Mouse (Mus musculus) G1E (cell line): ENCODE measurements around the gene Nhlrc2. TPM values are rescaled to one million over a fixed set of nuclear protein-coding genes. Genes with fewer than 3 reads are reported as not detected.

ENCODE experiments used
- ATAC-seq: 2 replicates; pipeline ENCODE4 v1.8.0; 2016; ENCODE audit warnings: mild to moderate bottlenecking; ENCODE audit not compliant: insufficient number of reproducible peaks, poor library complexity, low FRiP score, severe bottlenecking; ENCODE audit errors: extremely low read depth
- DNase-seq: peaks from one replicate; pipeline ENCODE4 v3.0.0; 2012; ENCODE audit warnings: low spot score
- H3K27me3 ChIP-seq: 2 replicates; pipeline ENCODE4 v1.6.1; 2012; ENCODE audit warnings: mild to moderate bottlenecking, low read length, inconsistent platforms; ENCODE audit not compliant: insufficient read depth
- H3K36me3 ChIP-seq: replicated peaks from 2 replicates; pipeline ENCODE3; 2012; ENCODE audit warnings: mild to moderate bottlenecking, inconsistent platforms
- H3K4me1 ChIP-seq: 2 replicates; pipeline ENCODE4 v1.6.1; 2012; ENCODE audit warnings: low read depth, low read length, inconsistent platforms, mixed read lengths; ENCODE audit not compliant: insufficient read depth
- H3K4me3 ChIP-seq: 2 replicates; pipeline ENCODE4 v1.5.1; 2012; ENCODE audit warnings: low read depth, mild to moderate bottlenecking, inconsistent platforms, low read length, moderate library complexity, mixed read lengths
- H3K9me3 ChIP-seq: replicated peaks from 2 replicates; pipeline ENCODE4 v1.6.1; 2012; ENCODE audit warnings: inconsistent platforms
- CTCF ChIP-seq: IDR thresholded peaks from 2 replicates; pipeline ENCODE4 v1.5.1; 2012; ENCODE audit warnings: low read depth, low read length, inconsistent platforms, mixed read lengths
- GATA1 ChIP-seq: IDR thresholded peaks from 2 replicates; pipeline ENCODE4 v1.6.1; 2012; ENCODE audit warnings: borderline replicate concordance, low read length, inconsistent platforms, mixed read lengths
- GATA2 ChIP-seq: IDR thresholded peaks from 2 replicates; pipeline ENCODE4 v1.6.1; 2012; ENCODE audit warnings: low read depth, low read length, inconsistent platforms, borderline replicate concordance
- POLR2AphosphoS5 ChIP-seq: IDR thresholded peaks from 2 replicates; pipeline ENCODE4 v1.6.1; 2012; ENCODE audit warnings: low read depth, low read length, inconsistent platforms; ENCODE audit not compliant: insufficient replicate concordance
- TAL1 ChIP-seq: conservative IDR thresholded peaks from 2 replicates; pipeline ENCODE4 v1.6.1; 2012; ENCODE audit warnings: low read depth, low read length, inconsistent platforms, mixed read lengths
- polyA plus RNA-seq: library from polyadenylated mRNA; stranded (reverse); fragments of >175 nt; gene quantifications from 2 replicates; pipeline ENCODE4 v1.2.3, GENCODE M21; 2012
- total RNA-seq, 2 experiments: library from RNA; stranded (forward) in 1 of 2; stranded (reverse) in 1 of 2; fragments of 200-1000 nt in 1 of 2; fragments of >200 nt in 1 of 2; fragmentation: Nextera tagmentation in 1 of 2; gene quantifications; 2 replicates each; pipeline ENCODE4 v1.2.3; 2014 to 2017

Gene Nhlrc2
- total and polyA plus RNA-seq, 3 experiments: 7.3 to 18.2 (median 16.7) TPM

GRCm38 (mm10) chr19:56600797-56601196 lies 52.7 kb downstream of the Nhlrc2 start:
- TF ChIP-seq GATA1: no peak
- TF ChIP-seq TAL1: no peak
- Histone ChIP-seq H3K4me1 (no peaks in the 10 kb centered on the region), H3K4me3 (no peak overlapping the region), H3K27me3 (no peaks in the 10 kb centered on the region), H3K9me3 (no peaks in the 10 kb centered on the region), H3K36me3 (peaks cover 60% of the 10 kb centered on the region)
- no peak for ATAC-seq
- no peak for DNase-seq

- no peak overlapping the region for H3K4me3 ChIP-seq
- H3K36me3 ChIP-seq: peaks cover 50% of the 10 kb centered on the region
- no peaks in the 10 kb centered on the region for H3K9me3 ChIP-seq
- TF ChIP-seq CTCF: no peak
- no peak for TF ChIP-seq GATA1
- TF ChIP-seq POLR2AphosphoS5: no peak
- no peak for TF ChIP-seq TAL1
- TF ChIP-seq GATA2: no peak
- no peaks in the 10 kb centered on the region for H3K27me3 ChIP-seq
- ATAC-seq (no peak), DNase-seq (no peak)
- no peaks in the 10 kb centered on the region for H3K4me1 ChIP-seq
Measured at GRCm38 (mm10) chr19:56601901-56602347, 53.9 kb downstream of the Nhlrc2 start.

- H3K27me3 ChIP-seq: peaks cover 34% of the 10 kb centered on the region
- H3K4me1 ChIP-seq: peaks cover 8% of the 10 kb centered on the region; the same call in 1 of the 2 replicates
- H3K4me3 ChIP-seq: no peak overlapping the region
- TF ChIP-seq GATA2 (no peak), TAL1 (no peak), CTCF (no peak), GATA1 (no peak), POLR2AphosphoS5 (no peak)
- ATAC-seq: no peak
- no peak for DNase-seq
- no peaks in the 10 kb centered on the region for H3K9me3 ChIP-seq
- H3K36me3 ChIP-seq: no peaks in the 10 kb centered on the region
Measured at GRCm38 (mm10) chr19:56608946-56609345, 60.9 kb downstream of the Nhlrc2 start.

- no peak for ATAC-seq
- TF ChIP-seq GATA2 (no peak), TAL1 (no peak), CTCF (no peak), POLR2AphosphoS5 (no peak), GATA1 (no peak)
- H3K4me3 ChIP-seq: no peak overlapping the region
- no peak for DNase-seq
- no peaks in the 10 kb centered on the region for H3K36me3 ChIP-seq
- peaks cover 54% of the 10 kb centered on the region for H3K27me3 ChIP-seq
- H3K9me3 ChIP-seq: no peaks in the 10 kb centered on the region; the same call in 1 of the 2 replicates
- peaks cover 6% of the 10 kb centered on the region; the same call in 1 of the 2 replicates for H3K4me1 ChIP-seq
Measured at GRCm38 (mm10) chr19:56614131-56614530, 66.1 kb downstream of the Nhlrc2 start.

- Histone ChIP-seq H3K4me3 (no peak overlapping the region), H3K4me1 (no peaks in the 10 kb centered on the region), H3K9me3 (no peaks in the 10 kb centered on the region; the same call in 1 of the 2 replicates), H3K36me3 (no peaks in the 10 kb centered on the region), H3K27me3 (peaks cover 46% of the 10 kb centered on the region)
- TF ChIP-seq GATA1 (no peak), GATA2 (no peak), POLR2AphosphoS5 (no peak)
- no peak for DNase-seq
- no peak for ATAC-seq
Measured at GRCm38 (mm10) chr19:56618845-56619244, 70.8 kb downstream of the Nhlrc2 start.

GRCm38 (mm10) chr19:56619546-56619945 lies 71.5 kb downstream of the Nhlrc2 start:
- Histone ChIP-seq H3K36me3 (no peaks in the 10 kb centered on the region), H3K4me1 (no peaks in the 10 kb centered on the region), H3K9me3 (no peaks in the 10 kb centered on the region; the same call in 1 of the 2 replicates), H3K27me3 (peaks cover 40% of the 10 kb centered on the region), H3K4me3 (no peak overlapping the region)
- ATAC-seq (no peak), DNase-seq (no peak)
- TF ChIP-seq GATA1 (no peak), TAL1 (no peak)

- no peaks in the 10 kb centered on the region for H3K4me1 ChIP-seq
- TF ChIP-seq GATA1 (no peak), TAL1 (no peak), GATA2 (no peak), POLR2AphosphoS5 (no peak), CTCF (no peak)
- DNase-seq: no peak
- no peak overlapping the region for H3K4me3 ChIP-seq
- no peak for ATAC-seq
- H3K9me3 ChIP-seq: no peaks in the 10 kb centered on the region; the same call in 1 of the 2 replicates
- H3K36me3 ChIP-seq: no peaks in the 10 kb centered on the region
- peaks cover 33% of the 10 kb centered on the region for H3K27me3 ChIP-seq
Measured at GRCm38 (mm10) chr19:56621876-56622275, 73.8 kb downstream of the Nhlrc2 start.
